Mouse (Mus musculus): Measurements from ENCODE around the gene Ythdf1. TPM values are rescaled to one million over a fixed set of nuclear protein-coding genes. Genes with fewer than 3 reads are reported as not detected.

Gene Ythdf1
- total RNA-seq, 2 experiments from 2014 or later = 35.6 to 35.7 TPM

GRCm38 (mm10) chr2:180919913-180920809 is 588 bp downstream of the Ythdf1 start:
- intact Hi-C loops (cut with DNase I) = no loop called here
- DNase-seq (ENCODE audit: low spot score) = no peak

DNA sequence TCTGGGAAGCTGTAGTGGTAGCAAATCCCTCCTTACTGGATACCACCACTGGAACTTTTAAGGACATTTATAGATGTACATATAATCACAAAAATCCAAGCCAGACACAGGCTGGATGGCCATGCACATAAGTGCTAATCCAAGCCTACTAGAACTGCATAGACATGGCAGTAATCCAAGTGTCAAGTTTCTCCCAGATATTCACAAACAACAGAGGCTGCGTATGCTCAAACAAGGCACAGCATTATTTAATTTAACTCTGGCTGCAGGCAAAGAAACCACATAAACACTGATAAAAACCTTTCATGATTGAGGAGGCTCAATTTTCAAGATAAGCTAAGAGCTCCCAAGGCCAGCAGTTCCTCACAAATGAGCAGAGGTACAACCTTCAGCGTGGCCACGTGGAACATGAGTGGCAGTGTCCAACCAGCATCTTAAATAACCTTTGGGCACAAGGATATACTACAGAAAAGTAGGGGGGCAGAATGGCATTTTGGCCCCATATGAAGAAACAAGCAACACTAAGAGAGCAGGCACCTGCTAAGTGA is 4.8 kb downstream of the Ythdf1 start:
- no peak for DNase-seq (ENCODE audit: low spot score)
- intact Hi-C loops (cut with DNase I) = no loop called here

DNA sequence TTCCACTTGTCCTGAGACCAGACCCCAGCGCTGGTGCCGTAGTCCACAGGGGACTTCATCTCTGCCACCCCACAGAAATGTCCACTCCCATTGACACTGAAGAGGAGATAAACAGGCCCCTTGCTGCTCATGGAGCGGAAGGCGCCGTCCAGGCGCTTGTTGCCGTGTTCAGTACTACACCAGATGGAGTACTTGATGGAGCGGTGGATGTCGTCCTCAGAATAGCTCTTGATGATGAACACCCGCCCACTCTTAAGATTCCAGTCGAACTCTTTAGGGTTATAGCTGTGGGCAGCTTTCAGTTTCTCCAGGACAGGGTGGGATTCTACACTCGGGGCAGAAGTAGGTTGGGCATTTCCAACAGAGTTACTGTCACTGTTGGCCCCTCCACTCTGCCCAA is 9.8 kb downstream of the Ythdf1 start:
- intact Hi-C loops (cut with DNase I) = no loop called here

GRCm38 (mm10) chr2:180905556-180906221 is 15.1 kb downstream of the Ythdf1 start:
- no peak for DNase-seq (ENCODE audit: low spot score)
- intact Hi-C loops (cut with DNase I) = no loop called here

More for the DNA sequence above, 9.8 kb downstream of the Ythdf1 start:
- no peak for DNase-seq (ENCODE audit: low spot score)

DNA sequence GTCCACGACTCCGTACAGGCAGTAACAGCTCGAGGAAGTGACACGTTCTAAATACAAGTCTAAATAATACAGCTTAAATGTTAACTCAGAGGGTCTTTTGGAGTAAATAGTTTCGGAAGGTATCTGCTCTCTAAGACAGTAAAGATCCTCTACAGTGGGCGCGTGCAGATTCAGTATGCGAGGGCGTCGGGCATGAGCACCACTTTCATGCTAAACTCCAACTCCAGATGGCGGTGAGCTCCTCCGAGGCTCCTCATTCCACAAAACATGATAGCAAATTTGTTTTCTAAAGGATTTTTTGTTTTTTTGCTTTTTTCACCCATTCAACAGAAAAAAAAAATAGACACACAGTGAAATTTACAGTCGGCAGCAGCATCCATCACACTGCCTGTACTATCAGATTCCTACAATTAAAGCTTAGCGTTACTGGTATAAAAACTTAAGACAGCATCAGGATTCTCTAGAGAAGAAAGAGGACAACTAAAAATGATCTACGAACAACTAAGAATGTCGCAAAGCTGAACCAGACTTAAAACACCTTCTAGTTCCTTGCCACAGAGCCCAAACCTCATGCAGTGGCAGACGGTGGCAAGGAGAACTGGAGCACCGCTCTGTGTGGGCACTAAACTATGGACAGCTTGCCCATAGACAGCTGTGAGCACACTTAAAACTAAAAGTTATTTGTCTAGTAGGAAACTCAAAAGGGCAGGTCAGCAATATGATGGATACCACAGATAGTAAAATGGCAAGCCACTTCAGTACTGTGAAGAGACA is 16.1 kb downstream of the Ythdf1 start:
- DNase-seq (ENCODE audit: low spot score) = no peak
- intact Hi-C loops (cut with DNase I) = no loop called here

DNA sequence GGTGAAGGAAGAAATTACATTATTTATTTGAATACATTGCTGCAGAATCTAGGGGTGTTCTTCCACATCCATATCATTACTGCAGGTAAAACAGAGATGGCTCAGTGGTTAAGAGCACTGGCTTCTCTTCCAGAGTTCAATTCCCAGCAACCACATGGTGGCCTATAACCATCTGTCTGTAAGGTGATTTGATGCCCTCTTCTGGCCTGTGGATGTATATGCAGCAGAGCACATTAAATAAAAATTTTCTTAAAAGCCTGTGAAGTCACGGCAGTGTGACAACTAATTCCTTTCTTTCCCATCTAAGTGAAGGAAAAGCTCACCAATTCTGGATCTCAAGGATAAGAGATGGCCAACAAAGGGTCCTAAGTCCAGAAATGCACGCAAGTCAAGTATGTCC is 18.7 kb downstream of the Ythdf1 start:
- intact Hi-C loops (cut with DNase I) = no loop called here
- no peak for DNase-seq (ENCODE audit: low spot score)

DNA sequence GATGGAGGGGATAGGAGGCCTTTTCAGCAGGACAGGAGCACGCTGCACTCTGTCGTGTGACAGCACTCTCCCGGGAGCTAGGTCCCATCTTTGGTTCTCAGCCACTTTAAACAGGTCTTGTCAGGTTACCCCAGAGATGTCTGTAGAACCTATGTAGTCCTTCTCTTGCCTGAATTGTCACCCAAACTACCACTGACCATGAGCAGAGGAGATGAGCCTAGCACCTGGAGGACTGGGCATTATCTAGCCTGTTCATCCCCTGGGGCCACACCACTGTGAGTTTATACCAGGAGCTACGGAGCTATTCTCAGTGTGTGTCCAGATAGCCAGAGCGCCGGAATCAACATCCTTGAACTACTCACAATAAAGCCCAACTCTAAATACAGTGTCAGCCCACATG is 22.9 kb downstream of the Ythdf1 start:
- DNase-seq (ENCODE audit: low spot score) = no peak
- intact Hi-C loops (cut with DNase I) = no loop called here

DNA sequence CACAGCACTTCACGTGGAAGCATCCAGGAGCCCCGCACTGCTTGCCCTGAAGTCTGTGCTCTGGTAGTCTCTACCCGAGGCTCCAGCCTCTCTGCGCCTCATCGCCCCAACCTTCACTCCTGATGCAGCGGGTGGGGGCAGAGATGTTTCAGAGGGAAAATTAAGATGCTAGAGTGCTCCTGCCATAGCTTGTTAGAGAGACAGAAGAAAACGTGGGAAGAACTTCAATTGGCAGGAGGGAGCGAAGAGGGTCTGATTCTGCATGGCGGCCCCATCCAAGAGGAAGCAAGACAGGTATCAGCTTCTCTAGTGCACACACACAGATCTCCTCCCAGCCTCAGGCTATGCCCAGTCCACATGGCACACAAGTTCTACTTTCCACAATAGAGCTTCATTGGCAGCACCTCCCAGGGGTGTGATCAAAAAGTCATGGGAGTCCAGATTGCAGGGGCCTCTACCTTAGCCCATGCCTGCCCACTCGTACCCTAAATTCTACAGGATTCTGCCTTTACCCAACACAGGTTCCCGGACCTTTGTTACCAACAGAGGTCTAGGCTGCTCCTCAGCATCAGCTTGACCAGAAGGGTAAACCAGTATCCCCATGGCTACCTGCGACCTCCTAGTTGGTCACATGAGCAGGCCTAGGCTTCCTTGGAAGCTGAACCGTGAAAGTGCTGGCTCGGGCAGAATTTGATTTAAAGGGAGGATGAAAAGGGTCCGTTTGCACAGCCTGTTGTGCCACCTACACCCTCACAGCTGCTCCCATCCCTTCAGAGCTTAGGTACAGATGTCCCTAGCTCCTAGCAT is 23.7 kb downstream of the Ythdf1 start:
- intact Hi-C loops (cut with DNase I) = no loop called here

GRCm38 (mm10) chr2:180895837-180896525 is 24.8 kb downstream of the Ythdf1 start:
- intact Hi-C loops (cut with DNase I) = no loop called here
- DNase-seq (ENCODE audit: low spot score) = no peak

More for the DNA sequence above, 23.7 kb downstream of the Ythdf1 start:
- DNase-seq (ENCODE audit: low spot score) = no peak

GRCm38 (mm10) chr2:180895321-180895720 is 25.4 kb downstream of the Ythdf1 start:
- DNase-seq (ENCODE audit: low spot score) = no peak
- intact Hi-C loops (cut with DNase I) = no loop called here

GRCm38 (mm10) chr2:180894734-180895133 is 26.0 kb downstream of the Ythdf1 start:
- intact Hi-C loops (cut with DNase I) = no loop called here
- DNase-seq (ENCODE audit: low spot score) = no peak

- intact Hi-C loops (cut with DNase I) = no loop called here
Observed at GRCm38 (mm10) chr2:180894029-180894623, 26.6 kb downstream of the Ythdf1 start.

DNA sequence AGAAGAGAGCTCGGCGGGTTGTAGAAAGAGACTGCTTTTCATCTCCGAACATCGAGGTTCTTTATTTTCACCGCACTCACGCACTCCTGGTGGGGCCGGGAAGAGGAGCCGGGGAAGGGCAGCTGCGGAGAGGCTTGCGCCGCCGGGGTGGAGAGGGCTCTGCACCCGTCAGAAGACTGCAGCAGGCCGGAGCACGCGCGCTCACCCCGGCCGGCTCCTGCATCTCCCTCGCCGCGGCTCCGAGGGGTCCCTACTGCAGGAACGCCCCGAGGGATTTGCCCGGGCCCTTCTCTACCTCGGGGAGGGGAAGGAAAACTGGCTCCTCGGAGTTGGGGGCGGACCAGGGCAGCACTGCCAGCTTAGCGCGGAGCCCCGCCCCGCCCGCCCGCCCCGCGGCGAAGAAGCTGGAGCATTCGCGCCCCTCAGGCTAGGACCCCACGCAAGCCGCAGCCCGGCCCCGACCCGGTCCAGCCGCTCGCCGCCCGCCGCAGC is 27.2 kb downstream of the Ythdf1 start:
- no peak for DNase-seq (ENCODE audit: low spot score)
- intact Hi-C loops (cut with DNase I) = no loop called here

More at GRCm38 (mm10) chr2:180894029-180894623, 26.6 kb downstream of the Ythdf1 start:
- no peak for DNase-seq (ENCODE audit: low spot score)

GRCm38 (mm10) chr2:180892841-180893521 is 27.8 kb downstream of the Ythdf1 start:
- intact Hi-C loops (cut with DNase I) = no loop called here
- DNase-seq (ENCODE audit: low spot score) = no peak

DNA sequence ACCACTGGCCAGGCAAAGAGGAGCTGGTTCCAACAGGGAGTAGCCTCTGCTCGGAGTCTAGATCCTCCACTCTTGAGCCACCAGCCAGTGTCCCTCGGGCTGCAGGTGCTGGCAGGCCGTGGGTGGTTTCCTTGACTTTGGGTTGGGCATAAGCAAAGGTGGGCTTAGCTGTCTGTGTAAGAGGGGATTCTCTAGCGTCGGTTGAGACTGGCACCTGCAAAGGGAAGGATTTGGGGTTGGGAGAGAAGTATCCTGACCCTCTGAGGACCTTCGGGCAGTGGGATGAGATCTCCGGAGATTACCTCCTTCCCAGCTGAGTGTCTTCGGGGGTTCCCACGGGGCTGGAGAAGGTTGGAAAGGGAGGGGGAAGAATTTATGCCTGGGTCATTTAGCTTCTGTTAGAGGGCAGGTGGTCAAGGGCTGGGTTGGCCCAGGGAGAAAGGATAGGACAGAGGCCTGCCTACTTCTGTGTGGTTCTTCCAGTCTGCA is 28.9 kb downstream of the Ythdf1 start:
- no peak for DNase-seq (ENCODE audit: low spot score)
- intact Hi-C loops (cut with DNase I) = no loop called here

DNA sequence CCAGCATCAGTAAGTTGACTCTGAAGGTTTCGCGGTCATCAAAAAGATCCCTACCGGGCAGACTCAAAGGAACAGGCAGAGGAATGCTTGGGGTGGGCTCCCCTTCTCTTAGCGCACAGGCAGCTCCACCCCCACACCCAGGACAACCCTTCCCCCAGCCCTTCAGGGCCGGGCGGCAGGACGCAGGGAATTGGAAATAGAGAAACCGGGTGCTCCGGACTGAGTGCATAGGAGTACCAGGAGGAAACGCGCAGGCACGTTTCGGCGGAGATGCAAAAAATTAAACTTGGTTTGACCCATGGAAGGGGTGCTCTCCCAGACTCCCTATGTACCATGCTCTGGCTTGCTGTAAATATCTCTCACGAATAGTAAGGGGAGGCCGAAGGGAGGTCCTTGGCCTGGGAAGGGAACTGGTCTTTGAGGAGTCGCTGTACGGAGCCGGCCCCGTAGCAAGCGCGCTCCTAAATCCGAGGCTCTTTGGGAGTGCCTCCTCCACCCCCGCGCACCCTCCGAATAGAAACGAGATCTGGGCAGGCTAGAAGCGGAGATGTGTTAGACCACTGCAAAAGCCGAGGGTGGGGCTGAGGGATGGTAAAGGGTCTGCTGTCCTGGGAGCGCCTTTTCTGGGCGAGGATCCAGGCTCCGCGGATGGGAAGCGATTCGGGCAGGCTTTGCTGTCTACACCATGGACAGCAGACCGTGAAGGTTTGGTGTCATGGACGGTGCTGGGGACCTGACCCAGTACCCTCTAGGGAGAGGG is 29.5 kb downstream of the Ythdf1 start:
- intact Hi-C loops (cut with DNase I) = no loop called here

More for the DNA sequence above, 29.5 kb downstream of the Ythdf1 start:
- DNase-seq (ENCODE audit: low spot score) = no peak

Measured in heart, postnatal 25 days (tissue).